Mouse (Mus musculus): ENCODE results near the gene Ano9.

DNA sequence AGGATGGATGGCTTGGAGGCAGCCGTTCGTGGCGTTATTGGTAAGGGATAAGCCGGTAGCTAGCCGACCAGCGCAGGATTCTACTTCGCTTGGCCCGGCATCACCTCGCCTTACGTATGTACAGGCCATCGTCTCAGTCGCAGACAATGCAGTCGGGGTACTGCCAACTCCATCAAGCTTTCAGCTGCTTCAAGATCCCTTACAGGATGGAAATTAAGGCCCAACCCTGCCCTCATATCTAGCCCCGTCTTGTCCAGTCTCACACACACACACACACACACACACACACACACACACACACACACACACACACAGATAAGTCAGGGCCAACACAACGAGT lies 5.9 kb upstream of the Ano9 start:
- TF ChIP-seq CTCF (IDR thresholded peaks at IDR 0.05; ENCODE audit: borderline replicate concordance, insufficient read depth, low read length) (no peak), POLR2A (IDR thresholded peaks at IDR 0.05; ENCODE audit: low read depth, low read length) (no peak)
